Mouse (Mus musculus): ENCODE results near the gene Gm20905. TPM values are rescaled to one million over a fixed set of nuclear protein-coding genes. Genes with fewer than 3 reads are reported as not detected.

Gm20905 gene
- total RNA-seq (2023) = not detected

DNA sequence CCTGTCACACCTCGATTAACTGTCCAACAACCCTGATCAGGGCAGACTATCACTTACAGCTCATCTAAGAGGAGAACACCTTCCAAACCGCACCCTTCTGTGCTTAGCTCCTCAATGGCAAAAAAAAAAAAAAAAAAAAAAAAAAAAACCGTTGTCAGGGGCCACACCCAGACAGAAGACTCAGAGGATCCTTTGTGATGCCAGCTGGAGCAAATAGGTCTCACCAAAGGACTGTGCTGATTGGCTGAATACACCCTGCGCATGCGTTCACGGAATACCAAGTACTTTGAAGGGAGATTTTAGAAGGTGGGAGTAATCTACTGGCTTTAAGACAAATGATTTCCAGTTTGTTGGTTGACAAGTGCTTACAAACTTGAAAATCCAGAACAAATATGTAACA is at the start of gene Gm20905:
Gm20905 (minus strand) TSS at position 101 of the 400 bp plus-strand sequence.

Measured in T-cell, adult 66 days (primary cell).